Mouse (Mus musculus) mouse trophoblast stem cell (cell line): ENCODE measurements around the gene Glp1r.

ENCODE experiments used
- in situ Hi-C, 2 experiments: fragments of 300-500 bp; cut with MseI, MboI; formaldehyde crosslinking; loops; 2 replicates in 1 of 2; 3 replicates in 1 of 2; pipeline ENCODE4 v1.15.1; 2025

Gene Glp1r

DNA sequence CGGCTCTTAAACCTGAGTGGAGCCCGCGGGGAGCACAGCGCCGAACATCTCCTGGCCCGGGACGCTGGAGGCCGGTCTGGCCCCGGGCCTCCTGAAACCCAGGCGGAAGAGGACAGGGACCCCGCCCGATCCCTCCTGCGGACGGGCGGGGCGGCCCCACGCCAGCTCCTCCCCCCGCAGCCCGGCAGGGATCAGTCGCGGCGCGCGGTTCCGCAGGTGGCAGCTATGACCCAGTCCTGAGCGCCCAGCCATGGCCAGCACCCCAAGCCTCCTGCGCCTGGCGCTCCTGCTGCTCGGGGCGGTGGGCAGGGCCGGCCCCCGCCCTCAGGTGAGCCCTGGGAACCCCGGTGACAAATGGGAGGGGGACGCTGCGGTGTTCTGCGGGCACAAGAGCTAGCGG, at the start of gene Glp1r:
Gene Glp1r, plus strand, starts transcription at position 191 of the 400 bp plus-strand sequence.
- in situ Hi-C loops, result no loop called here

DNA sequence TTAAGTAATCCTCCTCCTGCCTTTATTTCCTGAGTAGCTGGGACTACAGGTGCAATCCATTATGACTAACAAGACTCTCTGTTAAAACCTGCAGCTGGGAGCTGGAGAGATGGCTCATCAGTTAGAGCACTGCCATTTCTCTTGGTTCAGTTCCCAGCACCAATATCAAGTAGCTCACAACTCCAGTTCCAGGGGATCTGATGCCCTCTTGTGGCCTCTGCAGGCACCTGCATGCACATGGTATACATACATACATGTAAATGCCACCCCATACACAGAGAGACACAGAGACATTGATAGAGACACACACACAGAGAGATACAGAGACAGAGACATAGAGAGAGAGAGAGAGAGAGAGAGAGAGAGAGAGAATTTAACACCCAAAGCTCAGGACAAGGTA, 49.3 kb upstream of the Glp1r start:
- in situ Hi-C loops, result no loop called here

DNA sequence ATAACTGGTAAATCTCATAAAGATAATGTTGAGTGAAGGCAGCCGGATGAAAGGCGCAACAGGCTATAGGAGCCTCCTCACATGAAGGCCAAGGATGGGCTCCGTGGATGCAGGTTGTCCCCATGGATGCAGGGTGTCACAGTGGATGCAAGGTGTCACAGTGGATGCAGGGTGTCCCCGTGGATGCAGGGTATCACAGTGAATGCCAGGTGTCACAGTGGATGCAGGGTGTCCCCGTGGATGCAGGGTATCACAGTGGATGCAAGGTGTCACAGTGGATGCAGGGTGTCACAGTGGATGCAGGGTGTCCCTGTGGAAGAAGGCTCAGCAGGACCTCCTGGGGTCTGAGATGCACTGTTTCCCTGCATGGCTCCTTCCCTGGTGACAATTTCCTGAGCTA, 44.3 kb upstream of the Glp1r start:
- in situ Hi-C loops, result no loop called here

DNA sequence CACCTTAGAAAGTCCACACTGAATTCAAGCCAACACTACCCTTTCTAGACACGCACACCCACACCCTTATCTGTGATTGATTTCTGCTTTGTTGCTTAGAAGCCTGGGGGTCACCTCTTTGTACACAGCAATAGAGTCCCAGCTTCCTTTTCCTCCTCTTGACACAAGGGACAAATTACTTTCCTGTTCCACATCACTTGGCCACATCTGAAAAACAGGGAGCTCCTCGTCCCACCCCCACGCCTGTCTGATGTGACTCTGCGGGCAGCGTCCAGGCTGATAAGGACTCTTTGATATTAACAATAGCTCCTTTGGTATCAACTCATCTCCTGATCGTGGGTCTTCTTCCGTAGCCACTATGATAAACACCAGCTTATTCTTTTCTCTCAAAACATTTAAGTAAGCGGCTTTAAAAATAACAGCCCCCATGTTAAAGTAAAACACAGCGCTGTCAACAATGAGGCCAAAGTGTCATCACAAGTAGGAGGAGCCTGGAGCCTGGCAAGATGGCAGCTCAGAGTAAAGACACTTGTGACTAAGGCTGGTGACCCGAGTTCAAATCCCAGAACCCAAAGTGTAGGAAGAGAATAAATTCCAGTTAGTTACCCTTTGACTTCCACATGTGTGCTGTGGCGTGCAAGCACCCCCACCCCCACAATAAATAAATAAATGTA, 42.9 kb upstream of the Glp1r start:
- in situ Hi-C loops, result no loop called here

DNA sequence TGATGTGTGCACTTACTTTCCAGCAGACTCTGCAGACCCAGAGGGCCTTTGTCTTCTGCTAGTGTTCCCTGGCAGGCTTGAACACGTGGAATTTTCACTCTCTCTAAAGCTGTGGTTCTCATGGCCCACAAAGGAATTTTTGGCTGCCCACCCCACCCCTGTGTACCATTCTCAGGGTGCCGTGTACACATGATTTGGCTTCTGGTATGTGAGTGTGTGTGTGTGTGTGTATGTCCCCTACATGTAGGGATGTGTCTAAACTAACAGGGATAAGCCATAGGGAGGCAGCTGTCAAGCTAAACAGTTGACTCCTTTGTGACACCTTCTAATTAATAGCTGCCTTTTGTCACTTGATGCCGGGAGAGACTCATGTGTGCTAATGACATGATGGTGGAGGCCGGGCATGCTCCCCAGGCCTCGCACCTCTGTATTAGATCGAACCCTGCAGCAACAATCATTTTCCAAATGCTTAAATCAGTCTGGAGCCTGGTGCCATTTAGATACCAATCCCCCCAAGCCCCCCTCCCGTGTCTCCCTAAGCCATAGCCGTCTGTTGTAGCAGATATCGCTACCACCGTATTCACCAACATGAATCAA, 41.5 kb upstream of the Glp1r start:
- in situ Hi-C loops, result no loop called here

DNA sequence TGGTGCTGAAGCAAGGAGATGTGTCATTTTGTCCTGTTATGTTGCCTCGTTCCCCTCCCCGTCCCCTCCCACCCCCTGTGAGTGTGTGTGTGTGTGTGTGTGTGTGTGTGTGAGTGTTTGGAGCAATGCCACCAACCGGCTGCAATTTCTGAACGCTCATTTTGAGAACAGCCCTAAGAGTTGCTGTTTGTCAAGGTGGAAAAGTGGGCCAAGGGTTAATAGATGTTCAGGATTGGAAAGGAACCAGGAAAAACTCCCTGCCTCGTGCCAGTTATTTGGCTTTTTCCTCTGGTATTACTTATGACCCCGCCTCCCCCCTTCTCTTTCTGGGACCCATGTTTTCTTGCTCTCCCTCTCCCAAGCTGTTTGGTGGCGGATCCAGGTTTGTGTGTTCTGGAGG, 41.0 kb upstream of the Glp1r start:
- in situ Hi-C loops, result no loop called here

DNA sequence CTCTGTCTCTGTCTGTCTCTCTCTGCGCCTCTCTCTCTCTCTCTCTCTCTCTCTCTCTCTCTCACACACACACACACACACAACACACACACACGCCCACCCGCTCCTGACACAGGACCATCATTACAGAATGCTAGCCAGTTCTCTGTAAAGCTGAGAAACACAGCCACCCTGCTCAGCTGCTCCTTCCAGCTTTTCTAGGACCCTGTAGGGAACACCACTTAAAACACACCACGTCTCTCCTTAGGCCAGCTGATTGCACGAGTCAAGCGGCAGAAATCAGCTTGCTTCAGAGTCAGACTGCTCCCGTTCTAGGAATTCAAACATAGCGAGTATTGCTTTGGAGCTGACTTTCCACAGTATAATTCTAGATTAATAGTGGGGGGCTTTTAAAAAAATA, 35.3 kb upstream of the Glp1r start:
- in situ Hi-C loops, result no loop called here

DNA sequence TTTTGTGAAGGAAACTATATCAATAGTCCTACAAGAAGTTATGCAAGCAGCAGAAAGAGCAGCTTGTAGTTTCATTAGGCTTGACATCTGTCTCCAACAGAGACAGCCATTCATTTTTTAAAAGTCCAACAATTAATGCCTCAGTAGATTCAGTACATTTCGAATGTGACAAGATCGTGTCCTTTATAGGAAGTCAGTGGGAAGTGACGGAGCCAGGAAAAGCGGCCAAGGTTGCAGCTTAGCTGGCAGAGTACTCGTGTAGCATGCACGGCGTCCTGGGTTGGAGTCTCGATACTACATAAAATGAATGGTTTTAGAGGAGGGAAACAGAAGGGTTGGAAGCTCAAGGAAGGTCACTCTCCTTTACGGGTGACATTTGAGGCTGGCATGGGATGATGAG, 34.7 kb upstream of the Glp1r start:
- in situ Hi-C loops, result no loop called here

DNA sequence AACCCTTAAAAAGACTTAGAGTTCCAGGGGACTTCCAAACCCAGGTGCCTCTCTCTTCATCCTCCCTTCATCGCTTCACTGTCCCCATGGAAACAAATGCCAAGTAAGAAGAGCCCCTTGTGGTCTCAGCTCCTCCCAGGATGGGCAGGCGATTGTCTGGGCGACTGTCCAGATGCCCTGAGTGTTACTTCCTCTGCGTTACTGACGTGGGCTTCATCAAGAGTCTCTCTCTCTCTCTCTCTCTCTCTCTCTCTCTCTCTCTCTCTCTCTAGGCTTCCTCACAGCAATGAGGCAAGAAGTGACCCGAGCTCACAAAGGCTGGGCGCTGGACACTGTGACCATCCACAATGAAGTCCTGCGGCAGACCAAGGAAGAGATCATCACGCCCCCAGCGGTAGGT, 30.6 kb upstream of the Glp1r start:
- in situ Hi-C loops, result no loop called here

DNA sequence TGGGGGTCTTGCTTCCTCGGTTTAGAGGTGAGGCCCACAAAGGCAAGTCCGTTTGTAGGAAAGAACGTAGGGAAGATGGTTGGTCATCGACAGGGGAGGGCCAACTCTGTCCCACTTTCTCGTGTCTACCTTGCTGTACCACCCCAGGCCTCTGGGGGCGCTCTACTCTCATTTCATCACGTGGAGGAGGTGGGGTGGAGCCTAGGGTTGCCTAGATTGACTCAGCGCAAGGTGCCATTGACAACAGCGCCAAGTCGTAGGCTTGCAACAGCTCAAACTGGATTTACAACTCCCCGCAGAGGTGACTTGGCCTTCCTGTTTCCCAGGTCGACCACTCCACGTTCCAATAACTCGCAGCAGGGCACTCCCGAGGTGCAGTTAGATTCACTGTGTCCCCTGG, 27.3 kb upstream of the Glp1r start:
- in situ Hi-C loops, result no loop called here

DNA sequence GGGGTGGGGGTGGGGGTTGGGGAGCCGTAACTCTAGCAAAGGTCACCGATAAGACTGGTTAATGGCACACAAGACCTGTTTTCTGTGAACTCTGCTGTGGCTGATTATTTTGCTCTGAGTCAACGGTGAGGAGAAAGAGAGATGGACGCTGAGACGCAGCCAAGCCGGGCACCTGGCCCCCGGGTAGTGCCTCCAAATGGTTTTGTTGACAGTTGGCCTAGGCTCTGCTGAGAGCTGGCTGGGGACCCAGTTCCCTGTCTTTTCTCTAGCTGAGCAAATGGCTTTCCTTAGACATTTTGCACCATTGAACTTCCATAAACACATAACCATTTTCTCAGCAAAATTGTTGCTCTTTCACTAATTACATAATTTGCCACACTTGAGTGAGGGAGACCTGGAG, 24.2 kb upstream of the Glp1r start:
- in situ Hi-C loops, result no loop called here

DNA sequence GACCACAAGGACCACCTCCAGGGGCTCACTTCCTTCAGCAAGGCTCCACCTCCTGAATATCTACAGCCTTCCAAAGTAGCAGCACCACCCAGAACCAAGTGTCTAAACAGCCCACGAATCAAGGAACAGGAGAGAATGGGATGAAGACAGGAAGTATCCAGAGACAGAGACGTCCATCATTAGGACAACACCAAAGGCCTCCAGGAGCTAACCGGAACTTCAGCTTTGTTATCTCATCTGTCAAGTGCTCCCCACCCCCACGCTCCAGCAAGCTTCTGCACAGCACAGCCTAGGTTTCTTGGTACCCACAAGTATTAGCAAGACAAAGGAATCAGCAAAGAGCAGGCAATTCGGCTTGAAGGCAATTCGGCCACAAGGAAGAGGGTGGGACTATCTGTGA, 23.0 kb upstream of the Glp1r start:
- in situ Hi-C loops, result no loop called here

DNA sequence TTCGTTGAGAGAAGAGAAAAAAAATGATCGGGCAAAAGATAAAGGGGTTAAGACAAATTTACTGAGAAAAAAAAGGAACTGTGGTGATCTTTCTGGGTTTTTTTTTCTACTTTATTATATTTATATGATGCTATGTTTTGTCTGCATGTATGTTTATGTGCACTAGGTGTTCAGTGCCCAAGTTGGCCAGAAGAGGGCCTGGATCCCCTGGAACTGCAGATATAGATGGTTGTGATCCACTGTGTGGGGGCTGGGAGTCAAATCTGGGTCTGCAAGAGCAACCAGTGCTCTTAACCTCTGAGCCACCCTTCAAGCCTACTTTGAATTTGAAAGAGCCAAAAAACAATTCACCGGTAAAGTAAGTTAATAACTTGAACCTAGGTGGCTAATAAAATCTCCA, 21.2 kb upstream of the Glp1r start:
- in situ Hi-C loops, result loop anchor here (5.0 to 10.0 kb wide), 2 partner anchors 503 to 506 kb away; no protein-coding TSS in a partner anchor

DNA sequence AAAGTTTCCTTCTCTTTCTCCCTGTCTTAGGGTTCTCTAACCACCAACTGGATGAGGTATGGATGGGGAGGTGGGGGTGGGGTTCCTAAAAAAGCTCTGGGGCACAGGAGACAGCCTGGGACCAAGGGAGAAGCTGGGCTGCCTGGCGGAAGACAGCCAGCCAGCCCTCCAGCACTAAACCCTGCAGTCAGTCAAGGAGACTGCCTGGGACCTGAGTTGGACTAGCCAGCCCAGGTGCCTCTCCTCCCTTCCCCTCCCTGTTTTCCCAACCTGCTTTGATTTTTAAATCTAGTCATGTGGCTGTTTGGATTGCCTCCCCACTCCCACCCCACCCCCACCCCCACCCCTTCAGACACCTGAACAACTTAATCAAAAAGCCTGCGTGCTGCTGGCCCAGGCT, 20.6 kb upstream of the Glp1r start:
- in situ Hi-C loops, result loop anchor here (5.0 to 10.0 kb wide), 2 partner anchors 504 to 506 kb away; no protein-coding TSS in a partner anchor

DNA sequence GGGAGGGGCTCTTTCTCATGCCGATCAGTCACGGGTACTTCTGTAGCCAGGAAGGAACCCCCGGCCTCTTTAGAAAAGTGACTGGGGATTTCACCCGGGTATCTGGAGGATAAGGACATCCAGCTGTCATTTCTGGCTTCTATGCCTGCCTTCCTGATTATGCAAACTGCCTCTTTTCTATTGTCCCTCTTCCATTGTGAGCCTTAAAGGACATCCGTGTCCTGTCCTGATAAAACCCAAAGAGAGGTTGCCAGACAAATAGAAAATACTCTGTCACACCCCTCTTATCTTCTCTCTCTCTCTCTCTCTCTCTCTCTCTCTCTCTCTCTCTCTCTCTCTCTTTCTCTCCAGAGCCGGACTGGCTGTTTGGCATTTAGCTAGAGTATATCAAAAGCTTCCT, 19.4 kb upstream of the Glp1r start:
- in situ Hi-C loops, result loop anchor here (5.0 to 10.0 kb wide), 2 partner anchors 505 to 507 kb away; no protein-coding TSS in a partner anchor

DNA sequence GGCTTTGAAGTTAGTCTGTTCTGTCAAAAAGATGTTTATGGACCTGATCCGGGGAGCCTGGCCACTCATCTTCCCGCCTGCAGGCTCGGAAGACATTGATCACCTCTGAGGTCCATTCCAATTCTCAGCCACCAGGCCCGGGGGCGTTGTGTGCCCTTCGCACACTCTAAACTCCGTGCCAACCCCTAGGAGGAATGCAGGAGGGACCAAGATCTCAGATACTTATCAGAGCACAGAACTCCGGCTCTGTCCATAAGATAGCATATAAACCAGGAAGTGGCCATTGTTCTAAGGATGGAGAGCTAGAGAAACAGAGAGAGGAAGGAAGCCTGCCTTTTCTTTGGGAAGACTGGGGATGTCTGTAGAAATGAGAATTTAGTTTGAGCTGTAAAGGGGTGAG, 18.1 kb upstream of the Glp1r start:
- in situ Hi-C loops, result loop anchor here (5.0 to 10.0 kb wide), 2 partner anchors 506 to 509 kb away; no protein-coding TSS in a partner anchor

DNA sequence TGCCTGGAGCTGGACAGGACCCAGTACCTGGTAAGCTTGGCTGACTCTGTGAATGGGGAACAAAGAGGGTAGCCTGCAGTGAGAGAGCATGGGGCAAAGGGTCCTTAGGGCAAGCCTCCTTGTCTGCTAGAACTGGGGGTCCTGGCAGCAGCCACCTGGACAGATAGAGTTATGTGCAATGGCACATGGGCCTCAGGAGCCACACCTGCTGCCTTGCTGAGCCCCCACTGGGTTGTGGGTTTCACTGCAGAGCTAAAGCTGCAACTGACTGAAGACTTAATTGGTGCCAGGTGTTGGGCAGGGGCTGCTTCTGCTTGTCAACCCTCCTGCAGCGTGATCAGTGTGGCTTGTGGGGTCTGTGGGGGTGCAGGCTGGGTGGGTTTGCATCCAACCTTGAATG, 9.5 kb upstream of the Glp1r start:
- in situ Hi-C loops, result no loop called here

DNA sequence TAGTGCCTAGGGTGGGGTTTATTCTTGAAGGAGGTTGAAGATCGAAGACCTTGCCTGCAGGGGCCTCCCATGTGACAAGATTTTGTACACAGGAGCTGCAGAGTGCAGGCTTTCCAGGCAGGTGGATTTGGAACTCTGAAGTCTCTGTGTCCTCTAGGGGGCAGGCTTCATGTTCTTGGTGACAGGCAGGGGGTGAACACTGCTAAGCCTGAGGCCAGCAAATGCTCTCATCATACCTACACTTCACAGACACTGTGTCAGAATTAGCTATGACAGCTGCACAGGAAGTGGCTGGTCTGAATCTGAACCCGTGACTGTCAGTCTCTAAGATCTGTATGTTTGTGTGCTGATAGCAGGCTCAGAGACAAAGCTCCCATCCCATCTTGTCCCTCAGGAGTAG, 8.9 kb upstream of the Glp1r start:
- in situ Hi-C loops, result no loop called here

DNA sequence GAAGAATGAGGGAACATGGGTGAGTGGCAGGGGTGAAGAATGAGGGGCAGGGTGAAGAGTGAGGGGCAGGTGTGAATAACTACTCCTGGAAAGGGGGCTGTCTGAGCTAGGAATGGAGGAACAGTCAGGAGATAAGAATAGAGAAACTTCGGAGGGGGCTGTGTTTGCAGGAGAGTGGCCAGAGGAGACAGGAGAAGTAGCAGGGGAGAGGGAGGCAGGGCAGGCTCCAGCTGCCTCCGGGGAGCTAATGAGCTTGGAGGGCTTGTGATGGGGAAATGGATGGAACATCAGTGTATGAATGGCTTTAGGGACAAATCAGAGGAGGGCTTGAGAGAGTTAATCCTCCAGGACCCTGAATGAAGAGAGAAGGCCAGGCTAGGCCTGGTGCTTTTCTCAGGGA, 4.5 kb upstream of the Glp1r start:
- in situ Hi-C loops, result no loop called here

DNA sequence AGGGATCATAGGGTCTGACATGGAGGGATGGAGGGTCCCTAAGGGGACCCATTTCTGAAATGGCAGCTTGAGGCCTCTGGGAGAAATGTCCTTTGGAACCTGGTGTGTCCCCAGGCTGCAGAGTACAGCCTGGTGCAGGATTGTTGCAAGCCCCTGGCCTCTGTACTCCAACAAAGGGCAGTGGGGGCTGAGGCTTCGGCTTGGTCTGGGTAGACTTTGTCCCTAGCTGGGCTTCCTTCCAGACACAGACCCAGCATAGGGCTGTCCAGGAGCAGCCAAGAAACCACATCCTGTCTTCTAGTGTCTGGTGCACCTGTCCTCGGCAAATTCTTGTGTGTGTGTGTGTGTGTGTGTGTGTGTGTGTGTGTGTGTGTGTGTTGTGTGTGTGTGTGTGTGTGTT, 2.5 kb downstream of the Glp1r start:
- in situ Hi-C loops, result no loop called here

DNA sequence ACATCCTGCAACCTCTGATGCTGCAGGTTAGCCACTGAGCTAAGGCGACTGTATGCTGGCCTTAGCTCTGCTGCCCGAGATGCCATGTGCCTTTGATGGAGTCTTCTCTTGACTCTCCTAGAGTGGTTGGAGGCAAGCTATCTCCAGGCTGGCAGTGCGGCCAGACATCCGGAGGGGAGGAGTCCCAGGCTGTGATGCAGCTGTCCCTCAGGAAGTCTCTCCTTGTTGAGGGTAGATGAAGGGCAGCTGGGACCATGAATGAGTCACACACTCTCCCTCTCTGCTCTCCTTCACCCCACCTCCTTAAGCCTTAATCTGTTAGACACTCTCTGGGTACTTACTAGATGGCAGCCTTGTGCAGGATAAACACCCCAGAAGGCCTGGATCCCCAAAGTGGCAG, 6.0 kb downstream of the Glp1r start:
- in situ Hi-C loops, result no loop called here

DNA sequence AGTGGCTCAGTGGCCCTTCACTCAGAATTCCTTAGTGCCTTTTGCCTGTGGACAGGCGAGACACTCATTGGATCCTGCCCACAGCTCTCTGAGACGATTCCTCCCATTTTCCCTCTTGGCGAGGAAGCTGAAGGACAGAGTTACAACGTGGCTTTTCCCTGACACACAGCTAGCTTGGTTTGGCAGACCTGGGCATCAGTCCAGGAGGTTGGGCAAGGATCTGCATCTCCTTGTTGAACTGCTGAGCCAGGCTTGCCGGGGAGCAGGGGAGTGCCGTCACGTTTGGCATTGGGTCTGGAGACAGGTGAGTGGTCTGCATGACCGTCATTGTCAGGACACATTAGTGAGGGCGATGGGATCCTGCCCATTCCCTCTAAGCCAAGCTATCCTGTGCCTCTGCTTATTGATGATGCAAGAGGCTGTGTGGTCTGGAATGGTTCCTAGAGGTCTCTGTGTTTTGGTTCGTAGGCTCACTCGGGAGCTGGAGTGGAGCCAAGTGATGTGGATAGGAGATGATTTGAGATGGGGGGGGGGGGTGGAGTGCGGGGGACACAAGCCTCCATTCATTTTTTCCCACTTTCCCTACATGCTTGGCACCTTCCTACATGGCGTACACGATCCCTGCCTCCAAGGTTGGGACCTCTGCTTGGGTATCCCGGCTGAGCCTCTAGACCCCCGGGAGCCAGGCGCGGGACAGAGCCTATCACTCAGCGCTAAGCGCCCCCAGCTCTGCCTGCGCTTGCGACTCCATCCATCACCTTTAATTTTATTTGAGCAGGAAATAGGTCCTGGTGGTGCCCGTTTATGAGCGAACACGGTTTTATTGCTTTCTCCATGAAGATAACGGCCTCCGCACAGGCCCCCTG, 9.5 kb downstream of the Glp1r start:
- in situ Hi-C loops, result no loop called here

DNA sequence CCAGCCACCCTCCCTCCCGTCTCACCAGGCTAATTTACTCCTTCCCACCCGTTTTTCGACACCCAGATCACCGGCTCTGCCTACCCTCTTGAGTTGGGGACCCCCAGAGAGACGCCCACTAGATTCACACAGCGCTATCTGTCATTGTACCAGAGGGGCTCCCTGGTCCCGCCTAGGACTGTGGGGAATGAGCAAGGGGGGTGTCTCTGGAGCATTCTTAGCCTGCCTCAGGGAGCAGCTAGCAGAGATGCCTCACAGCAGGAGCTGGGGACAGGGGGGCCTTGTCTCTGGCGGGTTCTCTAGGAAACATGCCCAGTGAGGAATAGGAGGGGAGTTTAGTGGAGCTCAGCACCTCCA, 10.1 kb downstream of the Glp1r start:
- in situ Hi-C loops, result no loop called here
